Mouse (Mus musculus) right cerebral cortex, postnatal 25 days (tissue): ENCODE data around the gene Chrng.

Experiments used
- DNase-seq: peaks from one replicate; pipeline ENCODE4 v3.0.0; 2022

Gene Chrng

GRCm38 (mm10) chr1:87204465-87204864 lies at the start of gene Chrng:
Chrng (plus strand) TSS chr1:87204657.
- no peak for DNase-seq

DNA sequence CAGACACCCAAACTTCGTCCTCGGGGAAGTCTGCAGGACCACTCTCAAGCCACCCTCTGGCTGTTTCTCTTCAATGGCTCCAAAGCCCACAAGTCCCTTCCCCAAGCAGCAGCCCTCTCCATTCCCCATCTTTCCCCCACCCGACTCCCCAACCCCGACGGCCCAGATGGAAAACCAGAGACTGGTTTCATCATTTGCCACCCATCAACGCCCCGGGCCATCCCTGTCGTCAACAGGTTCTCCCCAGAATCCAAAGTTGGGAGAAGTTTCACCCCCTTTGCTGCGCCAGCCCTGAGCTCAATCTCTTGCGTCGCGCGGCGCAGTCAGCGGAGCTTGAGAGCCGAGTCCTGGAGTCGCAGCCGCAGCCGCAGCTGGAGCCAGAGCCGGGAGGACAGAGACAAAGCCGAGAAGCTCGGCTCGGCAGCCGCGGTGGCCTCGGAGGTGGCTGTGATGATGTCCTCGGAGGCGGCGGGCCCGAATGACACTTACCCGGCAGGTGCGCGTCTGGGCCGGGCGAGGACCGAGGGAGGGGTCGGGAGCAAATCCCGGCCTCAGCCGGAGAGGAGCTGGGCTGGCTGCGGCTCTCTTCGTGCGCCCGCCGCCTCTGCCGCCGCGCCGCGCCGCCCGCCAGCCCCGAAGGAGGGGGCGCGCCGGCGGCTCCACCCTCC lies 48.8 kb upstream of the Chrng start:
- peak; percentile 27 for DNase-seq

GRCm38 (mm10) chr1:87156199-87156587 lies 48.3 kb upstream of the Chrng start, which contains the start of gene Ecel1:
Ecel1 (minus strand) TSS chr1:87156521.
- no peak for DNase-seq

GRCm38 (mm10) chr1:87159396-87159795 lies 45.1 kb upstream of the Chrng start:
- no peak for DNase-seq

- no peak for DNase-seq
Observed at GRCm38 (mm10) chr1:87164164-87164795, 40.2 kb upstream of the Chrng start.

DNA sequence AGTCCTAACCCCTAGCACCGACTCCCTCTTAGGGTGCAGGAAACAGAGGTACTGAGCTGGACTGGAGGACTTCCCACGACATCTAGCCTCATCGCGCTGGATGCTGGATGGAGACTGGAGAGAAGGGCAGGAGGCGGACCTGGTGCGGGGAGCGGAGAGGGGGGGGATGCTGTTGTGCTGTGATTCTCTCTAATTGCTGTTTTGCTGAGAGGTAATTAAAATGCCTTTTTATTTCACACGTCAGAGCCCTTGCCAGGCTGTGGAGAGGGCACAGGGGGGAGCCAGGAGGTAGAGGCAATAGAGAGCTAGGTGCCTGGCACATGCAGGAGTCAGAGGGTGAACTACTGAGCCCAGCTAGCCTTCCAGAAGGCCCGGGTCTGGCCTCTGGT lies 39.7 kb upstream of the Chrng start:
- no peak for DNase-seq

- DNase-seq, result no peak
Observed at GRCm38 (mm10) chr1:87170458-87170857, 34.0 kb upstream of the Chrng start.

DNA sequence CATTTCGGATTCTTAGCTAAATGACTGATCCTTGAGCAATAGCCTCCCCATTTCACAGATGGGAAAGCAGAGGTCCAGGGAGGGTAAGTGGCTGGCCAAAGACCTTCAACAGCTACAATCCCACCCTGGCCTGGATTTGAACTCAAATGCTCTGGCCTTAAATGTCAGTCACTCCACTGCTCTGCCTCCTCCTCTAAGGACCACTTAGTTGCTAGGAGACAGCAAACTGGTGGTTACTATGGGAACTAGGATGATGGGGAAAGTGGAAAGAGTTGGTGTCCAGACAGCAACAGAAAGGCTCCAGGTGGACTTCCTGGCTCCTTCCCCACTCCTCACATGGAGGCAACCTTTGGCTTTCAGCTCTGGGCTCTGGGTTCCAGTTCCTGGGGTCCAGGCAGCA lies 33.1 kb upstream of the Chrng start:
- DNase-seq, result no peak

GRCm38 (mm10) chr1:87172316-87172715 lies 32.1 kb upstream of the Chrng start:
- DNase-seq, result no peak

DNA sequence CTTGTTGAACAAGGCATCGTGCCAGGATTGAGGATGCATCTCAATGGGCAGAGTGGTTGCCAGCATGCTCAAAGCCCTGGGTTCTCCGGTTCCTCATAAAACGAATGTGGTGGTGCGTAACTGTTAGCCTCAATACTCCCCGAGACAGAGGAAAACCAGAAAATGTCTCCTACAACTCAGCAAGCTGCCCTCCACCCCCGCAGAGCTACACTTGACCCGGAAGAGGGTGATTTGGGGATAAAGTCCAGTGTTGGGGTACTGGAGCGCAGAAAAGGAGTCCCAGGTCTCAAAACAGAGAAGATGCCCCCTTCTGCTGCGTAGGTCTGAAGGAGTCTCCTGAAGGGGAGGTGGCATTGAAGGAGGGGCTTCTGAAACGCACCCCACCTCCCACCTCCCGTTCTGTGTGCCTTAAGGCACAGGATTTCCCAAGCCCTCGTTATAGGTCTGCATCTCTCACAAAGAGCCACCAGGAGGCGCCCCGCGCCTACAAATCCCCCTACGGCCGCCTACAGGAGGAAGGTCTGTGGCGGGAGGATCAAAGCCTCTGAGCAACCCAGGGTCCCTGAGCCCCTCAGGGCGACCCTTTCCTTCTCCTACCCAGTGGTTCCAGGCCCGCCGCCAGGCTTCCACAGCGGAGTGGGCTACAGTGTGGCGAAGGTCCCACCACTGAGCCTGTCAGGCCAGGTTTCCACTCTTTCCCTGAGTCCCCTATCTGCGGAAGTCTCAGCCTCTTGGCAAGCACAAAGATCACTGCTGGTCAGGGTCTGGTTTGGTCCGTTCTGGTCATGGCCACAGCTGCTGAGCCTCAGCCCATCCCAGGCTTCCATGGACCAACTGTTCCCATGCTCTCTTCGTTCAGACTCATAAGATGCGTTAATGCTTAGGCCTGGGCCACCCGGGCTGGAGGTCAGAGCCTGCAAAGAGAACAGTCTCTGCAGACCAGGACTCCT lies 30.2 kb upstream of the Chrng start:
- no peak for DNase-seq

- DNase-seq, result peak; percentile 51
Observed at GRCm38 (mm10) chr1:87175852-87176292, 28.6 kb upstream of the Chrng start.

GRCm38 (mm10) chr1:87180896-87181295 lies 23.6 kb upstream of the Chrng start:
- DNase-seq, result no peak

GRCm38 (mm10) chr1:87183013-87183412 lies 21.4 kb upstream of the Chrng start, which contains the start of gene Prss56:
Prss56 (plus strand) TSS chr1:87183313.
- DNase-seq, result no peak

DNA sequence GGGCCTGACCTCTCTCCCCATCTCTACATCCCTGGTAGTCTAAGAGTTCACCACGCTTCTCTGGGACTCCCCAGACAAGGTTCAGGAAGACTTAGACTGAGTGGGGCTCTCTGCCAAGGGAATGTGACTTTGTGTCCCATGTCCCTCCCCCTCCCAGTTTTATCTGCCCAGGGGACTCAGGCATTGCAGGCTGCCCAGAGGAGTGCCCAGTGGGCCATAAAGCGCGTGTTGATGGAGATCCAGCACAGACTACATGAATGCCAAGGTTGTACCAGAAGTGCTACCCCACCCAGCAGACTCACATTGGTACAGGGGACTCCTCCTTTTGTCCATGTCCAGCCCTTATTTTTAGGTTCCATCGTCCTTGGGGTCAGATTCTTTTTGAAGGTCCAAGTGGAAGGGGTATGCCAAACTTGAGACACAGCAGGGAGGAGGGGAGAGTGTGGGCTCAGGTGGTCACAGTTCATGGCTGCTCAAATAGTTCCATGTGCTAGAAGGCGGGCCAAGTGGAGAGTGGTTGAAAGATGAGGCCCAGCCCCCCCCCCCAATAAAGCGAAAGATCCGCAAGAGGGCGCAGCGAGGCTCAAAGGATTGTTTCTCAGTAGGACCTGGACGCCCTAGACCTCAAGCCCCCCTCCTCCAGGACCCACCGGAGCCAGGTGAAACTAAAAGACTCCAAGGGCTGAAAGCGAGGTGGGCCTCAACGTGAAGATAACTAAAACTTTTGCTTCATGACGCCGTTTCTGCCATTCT lies 20.3 kb upstream of the Chrng start:
- no peak for DNase-seq

DNA sequence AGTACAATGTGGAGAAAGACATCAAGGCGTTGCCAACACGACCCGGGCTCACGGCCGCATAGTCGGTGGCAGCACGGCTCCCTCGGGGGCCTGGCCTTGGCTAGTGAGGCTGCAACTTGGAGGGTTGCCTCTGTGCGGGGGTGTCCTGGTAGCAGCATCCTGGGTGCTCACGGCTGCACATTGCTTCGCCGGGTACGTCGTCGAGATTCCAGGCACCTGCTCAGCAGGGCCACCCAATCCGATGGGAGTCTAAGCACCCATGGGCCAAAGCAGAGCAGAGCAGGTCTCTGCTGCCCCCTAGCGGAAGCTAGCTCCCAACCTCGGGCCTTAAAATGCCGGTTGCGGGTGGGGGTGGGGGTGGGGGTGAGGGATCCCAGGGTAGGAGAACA lies 19.7 kb upstream of the Chrng start:
- DNase-seq, result peak; percentile 68

DNA sequence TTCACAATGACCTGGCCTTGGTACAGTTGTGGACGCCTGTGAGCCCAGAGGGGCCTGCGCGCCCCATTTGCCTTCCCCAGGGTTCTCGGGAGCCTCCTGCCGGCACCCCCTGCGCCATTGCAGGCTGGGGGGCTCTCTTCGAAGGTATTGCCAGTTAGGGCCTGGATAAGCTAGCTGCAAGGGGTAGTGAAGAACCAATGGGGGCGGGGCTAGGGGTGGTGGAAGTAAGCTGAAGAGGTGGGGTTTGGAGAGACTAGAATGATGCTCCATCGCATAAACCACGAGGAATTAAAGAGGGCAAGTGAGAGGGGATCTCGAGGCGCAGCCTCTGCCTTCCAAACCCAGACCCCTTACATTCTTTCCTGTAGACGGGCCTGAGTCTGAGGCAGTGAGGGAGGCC lies 18.9 kb upstream of the Chrng start:
- no peak for DNase-seq

GRCm38 (mm10) chr1:87186261-87187036 lies 18.0 kb upstream of the Chrng start:
- DNase-seq, result no peak

DNA sequence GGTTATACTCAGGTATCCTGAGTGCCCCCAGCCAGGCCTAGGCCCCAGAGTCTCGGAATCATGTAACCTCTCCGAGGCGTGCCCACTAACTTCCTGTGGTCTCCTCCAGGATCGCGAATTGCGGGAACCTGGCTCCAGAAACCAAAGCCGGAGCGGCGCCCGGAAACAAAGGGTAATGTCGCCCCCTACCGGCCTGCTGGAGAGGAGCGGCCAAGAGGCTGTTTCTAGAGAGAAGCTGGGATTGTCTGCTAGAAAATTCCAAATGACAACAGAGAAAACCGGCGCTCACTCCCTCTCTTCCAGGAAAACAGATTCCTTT lies 17.5 kb upstream of the Chrng start:
- peak; percentile 74 for DNase-seq

- no peak for DNase-seq
Observed at GRCm38 (mm10) chr1:87190429-87190828, 14.0 kb upstream of the Chrng start, which contains the start of gene Chrnd. Chrnd (plus strand) TSS chr1:87190607.

DNA sequence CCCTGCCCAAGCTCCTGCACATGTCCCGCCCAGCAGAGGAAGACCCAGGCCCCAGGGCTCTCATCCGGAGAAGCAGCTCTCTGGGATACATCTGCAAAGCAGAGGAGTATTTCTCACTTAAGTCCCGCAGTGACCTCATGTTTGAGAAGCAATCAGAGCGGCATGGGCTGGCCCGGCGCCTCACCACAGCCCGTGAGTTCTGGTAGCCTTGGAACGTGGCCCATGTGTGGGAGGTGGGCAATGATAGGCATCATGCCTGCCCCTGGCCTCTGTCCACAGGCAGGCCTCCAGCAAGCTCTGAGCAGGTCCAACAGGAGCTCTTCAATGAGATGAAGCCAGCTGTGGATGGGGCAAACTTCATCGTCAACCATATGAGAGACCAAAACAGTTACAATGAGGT lies 7.2 kb upstream of the Chrng start:
- DNase-seq, result no peak

DNA sequence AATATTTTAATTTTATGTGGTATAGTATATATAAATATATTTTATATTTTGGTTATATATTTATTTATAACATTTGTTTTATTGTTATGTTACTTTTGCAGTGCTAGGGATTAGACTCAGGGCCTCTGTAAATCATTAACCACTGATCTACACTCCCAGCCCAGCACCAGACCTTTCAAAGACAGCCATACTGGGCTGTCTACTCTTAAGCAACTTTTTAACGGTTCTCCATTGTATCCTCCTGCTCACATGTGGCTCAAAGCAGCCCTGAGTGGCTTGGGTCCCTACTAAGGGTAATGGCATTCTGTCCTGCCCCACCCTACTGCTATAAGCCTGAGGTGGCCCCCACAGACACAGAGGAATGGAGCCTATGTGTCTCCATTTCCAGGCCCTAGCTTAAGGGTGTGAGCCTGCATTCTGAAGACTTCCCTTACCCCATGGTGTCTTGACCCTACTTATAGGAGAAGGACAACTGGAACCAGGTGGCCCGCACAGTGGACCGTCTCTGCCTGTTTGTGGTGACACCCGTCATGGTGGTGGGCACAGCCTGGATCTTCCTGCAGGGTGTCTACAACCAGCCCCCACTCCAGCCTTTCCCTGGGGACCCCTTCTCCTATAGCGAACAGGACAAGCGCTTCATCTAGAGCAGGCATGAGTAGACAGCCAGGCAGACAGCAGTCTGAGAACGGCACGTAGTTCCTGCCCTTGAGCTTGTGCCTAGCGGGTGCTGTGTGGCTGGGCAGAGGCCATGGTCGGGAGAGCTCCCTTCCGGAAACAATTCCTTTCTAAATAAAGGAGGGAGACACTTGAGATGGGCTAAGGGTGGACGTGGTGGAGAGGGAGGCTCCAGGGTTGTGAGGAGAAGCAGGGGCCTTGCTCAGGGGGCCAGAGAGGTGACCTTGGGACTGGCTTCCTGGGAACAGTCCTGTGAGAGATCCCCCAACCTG lies 6.1 kb upstream of the Chrng start:
- DNase-seq, result no peak
